Mouse (Mus musculus) neural tube, embryonic 14.5 days (tissue): Measurements from ENCODE around the gene Hmces. TPM values are rescaled to one million over a fixed set of nuclear protein-coding genes. Genes with fewer than 3 reads are reported as not detected.
A peak's percentile ranks its signal among the peaks of the same experiment; 100 is the strongest.

Experiments used
- ATAC-seq: fragments of 200-750 bp; cut with Nextera tagmentation; 2 replicates; pipeline ENCODE4 v1.8.0; 2017; ENCODE audit warnings: low read depth, mild to moderate bottlenecking, moderate TSS enrichment, moderate library complexity
- H3K27ac ChIP-seq: fragments of 300-500 bp; sonication (generic); 2 replicates; pipeline ENCODE4 v1.5.1; 2014; ENCODE audit warnings: low read depth, mild to moderate bottlenecking, control low read depth, low read length, moderate library complexity, mixed read lengths
- H3K27me3 ChIP-seq: fragments of 300-500 bp; sonication (generic); 2 replicates; pipeline ENCODE4 v1.6.1; 2014; ENCODE audit warnings: low read length; ENCODE audit not compliant: control insufficient read depth, insufficient read depth
- H3K36me3 ChIP-seq: fragments of 300-500 bp; sonication (generic); 2 replicates; pipeline ENCODE4 v1.6.1; 2014; ENCODE audit warnings: low read length, mixed read lengths; ENCODE audit not compliant: control insufficient read depth, insufficient read depth
- H3K4me1 ChIP-seq: fragments of 300-500 bp; sonication (generic); 2 replicates; pipeline ENCODE4 v1.6.1; 2014; ENCODE audit warnings: low read length; ENCODE audit not compliant: control insufficient read depth, insufficient read depth
- H3K4me2 ChIP-seq: fragments of 300-500 bp; sonication (generic); 2 replicates; pipeline ENCODE4 v1.6.1; 2014; ENCODE audit warnings: mild to moderate bottlenecking, low read depth, low read length, control low read depth
- H3K4me3 ChIP-seq: fragments of 300-500 bp; sonication (generic); 2 replicates; pipeline ENCODE4 v1.5.1; 2014; ENCODE audit warnings: low read depth, low read length, control low read depth, mixed read lengths
- H3K9ac ChIP-seq: fragments of 300-500 bp; sonication (generic); replicated peaks from 2 replicates; pipeline ENCODE4 v1.6.1; 2014; ENCODE audit warnings: low read depth, mild to moderate bottlenecking, control low read depth, low read length, mixed read lengths
- H3K9me3 ChIP-seq: fragments of 300-500 bp; sonication (generic); 2 replicates; pipeline ENCODE4 v1.6.1; 2016; ENCODE audit warnings: low read length; ENCODE audit not compliant: control insufficient read depth
- WGBS: fragments of 180-500 bp; shearing (Covaris S2); extraction: QIAGEN DNeasy Blood & Tissue Kit; methylation state at CpG from one replicate; pipeline ENCODE4 v1.1.7; 2014; 5-methylcytosine and 5-hydroxymethylcytosine counted together
- polyA plus RNA-seq: library from polyadenylated mRNA; unstranded; fragments of >200 nt; fragmentation: Nextera tagmentation; extraction: Ambion mirVana; gene quantifications from 2 replicates; pipeline ENCODE4 v1.2.1, GENCODE M21; 2014

Hmces gene
- 41.7 and 46.6 TPM in 2 replicates for polyA plus RNA-seq

DNA sequence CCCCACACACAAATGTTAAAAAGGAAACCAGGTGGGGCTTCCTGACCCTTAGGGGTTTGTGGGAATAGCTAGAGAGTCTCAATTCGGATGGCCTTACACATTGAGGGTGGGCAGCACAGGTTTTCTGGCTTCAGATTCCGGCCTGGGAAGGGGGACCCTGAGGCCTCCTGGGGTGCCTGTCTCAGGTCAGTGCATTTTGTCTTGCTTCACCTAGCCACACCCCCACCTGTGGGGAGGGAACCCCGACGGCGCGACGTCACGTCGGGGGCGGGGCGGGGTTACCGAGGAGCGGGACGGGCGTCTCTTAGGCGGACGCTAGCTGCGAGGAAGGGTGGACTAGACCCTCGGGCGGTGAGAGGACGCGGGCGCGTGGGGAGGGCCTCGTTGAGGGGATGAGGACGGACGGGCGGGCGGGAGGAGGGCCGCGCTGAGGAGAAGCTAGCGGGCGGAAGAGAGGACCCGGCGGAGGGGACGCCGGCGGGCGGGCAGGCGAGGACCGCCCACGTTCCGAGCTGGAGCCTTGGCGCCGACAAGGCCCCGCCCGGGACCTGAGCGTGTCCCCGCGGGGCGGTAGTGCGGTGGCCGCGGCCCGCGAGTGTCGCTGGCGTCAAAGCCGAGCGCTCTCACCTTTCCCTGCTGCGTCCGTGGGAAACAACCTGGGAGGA is at the start of gene Hmces:
TSS of gene Hmces (plus strand) at position 275 of the 665 bp plus-strand sequence.
- H3K9ac ChIP-seq = peak within 1 kb of the TSS; percentile 74
- WGBS = under 1% methylated on average over 56 of the region's 62 CpGs
- peaks cover 7% of the 10 kb centered on the region for H3K4me1 ChIP-seq
- peak within 1 kb of the TSS; percentile 89 for H3K4me3 ChIP-seq
- peak within 1 kb of the TSS; percentile 60 for H3K27ac ChIP-seq
- peak within 1 kb of the TSS; percentile 87 for H3K4me2 ChIP-seq
- peaks cover 31% of the 10 kb centered on the region for H3K36me3 ChIP-seq
- no peaks in the 10 kb centered on the region for H3K9me3 ChIP-seq
- ATAC-seq = peak; percentile 93
- no peaks in the 10 kb centered on the region for H3K27me3 ChIP-seq

DNA sequence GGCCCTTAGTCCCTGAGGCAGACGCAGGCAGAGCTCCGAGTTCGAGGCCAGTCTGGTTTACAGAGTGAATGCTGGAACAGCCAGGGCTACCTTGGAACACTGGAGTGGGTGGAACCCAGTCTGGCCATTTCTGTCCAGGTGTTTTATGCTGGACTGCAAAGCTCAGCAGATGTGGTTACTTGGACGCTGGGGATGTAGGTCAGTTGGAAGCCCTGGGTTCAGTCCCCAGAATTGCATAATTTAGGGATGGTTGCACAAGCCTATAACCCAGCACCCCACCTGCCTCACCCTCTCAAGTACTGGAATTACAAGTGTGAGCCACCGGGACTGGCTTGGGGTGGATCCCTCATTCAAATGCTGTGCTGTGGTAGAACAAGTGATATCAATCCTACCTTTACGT is 47.5 kb upstream of the Hmces start:
- H3K4me3 ChIP-seq = no peak overlapping the region
- H3K27me3 ChIP-seq = no peaks in the 10 kb centered on the region
- H3K9ac ChIP-seq = no peak overlapping the region
- H3K4me2 ChIP-seq = no peak overlapping the region
- no peak overlapping the region for H3K27ac ChIP-seq
- no peaks in the 10 kb centered on the region for H3K4me1 ChIP-seq
- ATAC-seq = no peak
- 86% methylated on average over 6 of the region's 6 CpGs for WGBS
- H3K36me3 ChIP-seq = no peaks in the 10 kb centered on the region
- no peaks in the 10 kb centered on the region for H3K9me3 ChIP-seq

DNA sequence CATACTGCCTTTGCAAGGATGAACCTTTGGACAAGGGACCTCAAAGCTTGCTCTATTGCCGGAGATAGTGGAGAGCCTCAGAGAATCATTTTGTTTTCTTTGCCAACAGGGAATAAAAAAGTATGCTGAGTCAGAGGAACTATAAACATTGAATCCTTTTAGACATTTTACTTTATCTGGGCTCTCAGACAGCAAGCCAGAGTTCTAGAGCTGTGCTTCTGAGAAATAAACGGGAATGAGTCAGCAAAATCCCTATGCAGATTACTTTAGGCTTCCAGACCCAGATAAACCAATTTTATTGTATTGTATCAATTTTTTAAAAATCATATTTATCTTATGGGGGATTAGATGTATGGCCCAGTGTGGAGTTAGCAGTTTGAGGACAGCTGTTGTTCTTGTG is 46.5 kb upstream of the Hmces start:
- H3K9ac ChIP-seq = no peak overlapping the region
- no peaks in the 10 kb centered on the region for H3K27me3 ChIP-seq
- WGBS = 83% methylated on average over 2 of the region's 2 CpGs
- H3K4me2 ChIP-seq = no peak overlapping the region
- no peaks in the 10 kb centered on the region for H3K9me3 ChIP-seq
- ATAC-seq = no peak
- no peak overlapping the region for H3K4me3 ChIP-seq
- no peaks in the 10 kb centered on the region for H3K36me3 ChIP-seq
- H3K27ac ChIP-seq = no peak overlapping the region
- no peaks in the 10 kb centered on the region for H3K4me1 ChIP-seq

DNA sequence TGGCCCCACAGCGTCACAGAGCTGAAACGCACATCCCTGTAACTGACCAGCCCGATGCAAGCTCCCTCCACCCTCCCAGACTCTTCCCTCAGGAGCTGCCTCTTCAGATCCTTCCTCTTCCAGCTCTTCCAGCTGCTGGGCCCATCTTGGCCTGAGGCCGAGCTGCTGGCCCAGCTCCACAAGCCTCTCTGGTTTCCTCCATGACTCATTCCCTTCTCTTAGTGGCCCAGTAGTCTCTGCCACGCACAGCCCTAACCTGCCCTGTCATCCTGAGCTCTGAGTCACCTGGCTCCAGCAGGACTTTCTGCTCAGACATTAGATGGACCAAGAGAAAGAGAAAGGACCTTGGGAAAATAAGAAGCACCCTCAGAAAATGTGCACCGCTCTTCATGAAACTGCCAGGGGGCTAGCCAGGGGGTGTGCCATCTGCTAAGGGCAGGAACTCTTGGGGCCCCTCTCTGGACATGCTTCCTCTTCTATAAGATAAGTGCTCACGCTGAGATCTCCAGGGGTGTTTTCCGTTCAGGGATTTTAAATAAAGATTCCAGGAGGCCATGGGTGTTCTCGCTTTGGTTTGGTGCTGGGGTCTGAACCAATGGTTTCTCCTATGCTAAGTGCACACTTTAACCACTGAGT is 44.7 kb upstream of the Hmces start:
- WGBS = 82% methylated on average over 9 of the region's 9 CpGs
- no peak overlapping the region for H3K4me2 ChIP-seq
- H3K4me1 ChIP-seq = no peaks in the 10 kb centered on the region
- no peak overlapping the region for H3K27ac ChIP-seq
- no peaks in the 10 kb centered on the region for H3K27me3 ChIP-seq
- H3K36me3 ChIP-seq = no peaks in the 10 kb centered on the region
- H3K9ac ChIP-seq = no peak overlapping the region
- no peak for ATAC-seq
- no peaks in the 10 kb centered on the region for H3K9me3 ChIP-seq
- no peak overlapping the region for H3K4me3 ChIP-seq

DNA sequence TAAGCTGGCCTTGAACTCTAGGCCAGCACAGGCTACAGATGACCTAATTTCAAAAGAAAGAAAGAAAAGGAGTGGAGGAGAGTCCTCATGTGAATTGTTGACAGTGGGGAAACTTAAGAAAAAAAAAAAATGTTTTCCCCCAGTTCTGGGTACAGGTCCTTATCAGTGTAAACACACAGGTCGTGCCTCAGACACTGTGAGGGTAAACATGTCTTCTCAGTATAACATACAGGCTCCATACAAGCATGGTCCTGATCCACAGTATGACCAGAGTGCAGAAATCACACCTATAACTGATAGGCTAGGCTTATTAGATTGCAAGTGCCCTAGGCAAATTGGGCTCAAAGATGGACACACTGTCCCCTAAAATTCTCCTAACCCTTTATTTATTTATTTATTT is 43.3 kb upstream of the Hmces start:
- Histone ChIP-seq H3K4me3 (no peak overlapping the region), H3K27me3 (no peaks in the 10 kb centered on the region), H3K4me1 (no peaks in the 10 kb centered on the region), H3K9me3 (no peaks in the 10 kb centered on the region), H3K27ac (no peak overlapping the region), H3K4me2 (no peak overlapping the region), H3K9ac (no peak overlapping the region), H3K36me3 (no peaks in the 10 kb centered on the region)
- ATAC-seq = no peak
- WGBS = 77% methylated on average over 1 of the region's 1 CpGs

DNA sequence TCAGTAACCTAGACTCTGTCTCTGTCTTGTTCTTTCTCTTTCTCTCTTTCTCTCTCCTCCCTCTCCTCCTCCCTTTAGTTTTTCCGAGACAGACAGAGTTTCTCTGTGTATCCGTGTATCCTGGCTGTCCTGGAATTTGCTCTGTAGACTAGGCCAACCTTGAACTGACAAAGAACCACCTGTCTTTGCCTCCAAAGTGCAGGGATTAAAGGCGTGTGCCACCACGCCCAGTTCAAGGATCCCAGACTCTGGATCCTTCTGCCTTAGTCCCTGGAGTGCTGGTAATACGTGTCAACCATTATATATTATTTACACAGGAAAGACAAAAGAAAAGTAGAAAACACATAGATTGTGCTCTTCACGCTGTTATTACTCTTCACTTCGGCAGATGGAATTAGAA is 42.5 kb upstream of the Hmces start:
- H3K4me1 ChIP-seq = no peaks in the 10 kb centered on the region
- H3K4me2 ChIP-seq = no peak overlapping the region
- WGBS = 86% methylated on average over 7 of the region's 7 CpGs
- H3K36me3 ChIP-seq = no peaks in the 10 kb centered on the region
- H3K27ac ChIP-seq = no peak overlapping the region
- H3K4me3 ChIP-seq = no peak overlapping the region
- no peak for ATAC-seq
- H3K27me3 ChIP-seq = no peaks in the 10 kb centered on the region
- no peak overlapping the region for H3K9ac ChIP-seq
- H3K9me3 ChIP-seq = no peaks in the 10 kb centered on the region

DNA sequence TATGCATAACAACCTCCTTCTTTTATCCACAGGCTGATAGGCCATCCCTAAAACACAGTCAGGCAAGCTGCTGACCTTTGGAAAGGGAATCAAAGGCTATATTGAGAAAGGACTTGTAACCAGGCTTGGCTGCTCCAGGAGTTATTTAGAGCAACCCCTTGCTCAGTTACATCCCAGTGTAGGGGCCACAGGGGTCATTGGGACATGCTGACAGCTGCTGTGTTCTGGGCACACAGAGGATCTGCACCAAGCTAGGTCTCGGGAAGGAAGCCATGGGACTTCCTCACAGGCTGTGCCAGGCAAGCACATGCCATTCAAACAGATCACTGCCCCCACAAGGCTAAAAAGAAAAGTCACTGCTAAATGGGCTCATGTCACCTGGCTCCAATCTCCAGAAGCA is 40.6 kb upstream of the Hmces start:
- Histone ChIP-seq H3K4me3 (no peak overlapping the region), H3K27me3 (no peaks in the 10 kb centered on the region), H3K36me3 (no peaks in the 10 kb centered on the region), H3K9ac (no peak overlapping the region), H3K4me1 (no peaks in the 10 kb centered on the region), H3K27ac (no peak overlapping the region), H3K4me2 (no peak overlapping the region), H3K9me3 (no peaks in the 10 kb centered on the region)
- 61% methylated on average over 1 of the region's 1 CpGs for WGBS
- ATAC-seq = no peak

DNA sequence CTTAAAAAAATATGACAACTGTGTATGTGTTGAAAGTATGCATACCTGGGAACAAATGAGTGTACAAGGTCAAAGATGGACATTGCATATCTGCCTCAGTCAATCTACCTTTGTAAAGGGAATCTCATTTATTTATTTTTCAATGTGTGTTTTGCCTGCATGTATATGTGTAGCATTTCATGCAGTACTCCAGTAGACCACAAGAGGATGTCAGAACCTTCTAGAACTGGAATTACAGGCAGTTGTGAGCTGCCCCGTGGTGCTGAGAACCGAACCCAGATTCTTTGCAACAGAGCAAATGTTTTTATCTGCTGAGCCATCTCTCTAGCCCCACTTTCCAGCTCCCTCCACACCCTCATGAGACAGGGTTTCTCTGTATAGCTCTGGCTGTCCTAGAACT is 39.8 kb upstream of the Hmces start:
- H3K27ac ChIP-seq = no peak overlapping the region
- no peaks in the 10 kb centered on the region for H3K4me1 ChIP-seq
- no peaks in the 10 kb centered on the region for H3K36me3 ChIP-seq
- ATAC-seq = no peak
- H3K4me3 ChIP-seq = no peak overlapping the region
- H3K27me3 ChIP-seq = no peaks in the 10 kb centered on the region
- H3K9me3 ChIP-seq = no peaks in the 10 kb centered on the region
- no peak overlapping the region for H3K4me2 ChIP-seq
- H3K9ac ChIP-seq = no peak overlapping the region
- WGBS = 87% methylated on average over 2 of the region's 2 CpGs

DNA sequence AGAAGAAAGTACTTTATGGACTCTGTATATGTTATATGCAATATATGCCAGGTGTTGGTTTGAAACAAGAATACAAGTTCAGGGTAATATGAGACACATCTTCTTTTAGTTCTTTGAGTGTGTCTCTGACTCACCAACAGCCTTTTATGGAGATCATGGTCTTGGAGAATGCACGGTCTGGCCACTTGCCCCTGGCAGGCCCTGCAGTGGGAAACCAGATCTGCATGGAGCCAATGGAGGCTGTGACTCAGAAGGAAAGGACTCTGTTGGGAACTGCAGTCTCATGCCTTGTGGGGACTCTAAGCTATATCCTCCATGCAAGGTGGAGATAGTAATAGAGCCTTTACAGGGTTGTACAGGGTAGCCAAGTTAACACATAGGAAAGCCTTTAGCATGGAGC is 38.7 kb upstream of the Hmces start:
- Histone ChIP-seq H3K9ac (no peak overlapping the region), H3K4me2 (no peak overlapping the region), H3K27ac (no peak overlapping the region), H3K27me3 (no peaks in the 10 kb centered on the region), H3K9me3 (no peaks in the 10 kb centered on the region), H3K4me3 (no peak overlapping the region), H3K36me3 (no peaks in the 10 kb centered on the region), H3K4me1 (no peaks in the 10 kb centered on the region)
- WGBS = 97% methylated on average over 1 of the region's 1 CpGs
- ATAC-seq = no peak
